29 mouse cellular contexts compared by ENCODE assay signal in genomic region chr1:39292001-39292400, GRCm38 (mm10).
DNase-seq lines count a peak whose midpoint lies in the region; ATAC-seq and TF ChIP-seq lines count a peak whose summit lies in the region.
"Had no signal": no experiment of that assay in that cellular context is flagged by ENCODE, and none has a peak within 500 bp of the region (broad histone marks: within the 10 kb centered on the region; RNA-seq: fewer than 3 reads in every experiment).

No protein-coding gene starts in this region.

- H3K4me1 ChIP-seq in heart, embryonic 11.5 days (ENCODE audit: control insufficient read depth, insufficient read depth, low read length) = peaks cover 7% of the 10 kb centered on the region
- no peaks in the 10 kb centered on the region; the same call in 1 of the 2 replicates for H3K4me1 ChIP-seq in lung, embryonic 16.5 days (replicated peaks; ENCODE audit: control insufficient read depth, insufficient read depth, low read length)
- no peaks in the 10 kb centered on the region for H3K4me1 ChIP-seq in forebrain, postnatal 0 days (ENCODE audit: insufficient read depth)
- H3K4me1 ChIP-seq: embryonic facial prominence, embryonic 12.5 days; embryonic facial prominence, embryonic 15.5 days had no signal

- H3K4me3 ChIP-seq in heart, embryonic 11.5 days (ENCODE audit: low read depth, low read length) = no peak overlapping the region
- no peak overlapping the region for H3K4me3 ChIP-seq in lung, embryonic 16.5 days (ENCODE audit: low read length)
- H3K4me3 ChIP-seq in forebrain, postnatal 0 days (ENCODE audit: low read depth, low read length) = no peak overlapping the region
- H3K4me3 ChIP-seq: embryonic facial prominence, embryonic 12.5 days; embryonic facial prominence, embryonic 15.5 days; heart, embryonic 12.5 days; heart, embryonic 15.5 days had no signal

- H3K27ac ChIP-seq in heart, embryonic 11.5 days (ENCODE audit: low read depth, low read length) = no peak overlapping the region
- no peak overlapping the region for H3K27ac ChIP-seq in lung, embryonic 16.5 days (ENCODE audit: low read length)
- H3K27ac ChIP-seq in forebrain, postnatal 0 days (ENCODE audit: low read depth, low read length) = no peak overlapping the region
- H3K27ac ChIP-seq: embryonic facial prominence, embryonic 12.5 days; embryonic facial prominence, embryonic 15.5 days; heart, embryonic 15.5 days; hindbrain, embryonic 14.5 days; hindbrain, postnatal 0 days had no signal

- H3K9me3 ChIP-seq in heart, embryonic 11.5 days (replicated peaks; ENCODE audit: control insufficient read depth, low read length) = no peaks in the 10 kb centered on the region
- no peaks in the 10 kb centered on the region for H3K9me3 ChIP-seq in lung, embryonic 16.5 days (ENCODE audit: control insufficient read depth, low read length)
- no peaks in the 10 kb centered on the region for H3K9me3 ChIP-seq in forebrain, postnatal 0 days (ENCODE audit: low read length)
- H3K9me3 ChIP-seq: embryonic facial prominence, embryonic 12.5 days; embryonic facial prominence, embryonic 15.5 days; G1E; heart, embryonic 12.5 days; heart, embryonic 15.5 days had no signal

- no peaks in the 10 kb centered on the region for H3K36me3 ChIP-seq in heart, embryonic 11.5 days (ENCODE audit: control insufficient read depth, insufficient read depth, low read length)
- H3K36me3 ChIP-seq in lung, embryonic 16.5 days (ENCODE audit: control insufficient read depth, insufficient read depth, low read length) = no peaks in the 10 kb centered on the region
- no peaks in the 10 kb centered on the region for H3K36me3 ChIP-seq in forebrain, postnatal 0 days (ENCODE audit: insufficient read depth)
- H3K36me3 ChIP-seq: embryonic facial prominence, embryonic 12.5 days; embryonic facial prominence, embryonic 15.5 days; G1E; heart, embryonic 12.5 days; heart, embryonic 15.5 days had no signal

- 0 out of 2 replicates have a peak overlapping the region, but pooled peaks have one; percentile 16 for H3K9ac ChIP-seq in heart, embryonic 11.5 days (ENCODE audit: low read depth, low read length)
- no peak overlapping the region for H3K9ac ChIP-seq in lung, embryonic 16.5 days (ENCODE audit: low read length)
- no peak overlapping the region for H3K9ac ChIP-seq in forebrain, postnatal 0 days
- H3K9ac ChIP-seq: embryonic facial prominence, embryonic 12.5 days; embryonic facial prominence, embryonic 15.5 days; heart, embryonic 12.5 days; heart, embryonic 15.5 days; hindbrain, embryonic 14.5 days had no signal

- 54% methylated on average over 3 of the region's 3 CpGs for WGBS in heart, embryonic 11.5 days (ENCODE audit: insufficient replicate concordance)
- 51% methylated on average over 3 of the region's 3 CpGs for WGBS in lung, embryonic 16.5 days
- 90% methylated on average over 3 of the region's 3 CpGs for WGBS in forebrain, postnatal 0 days

- ATAC-seq in heart, embryonic 11.5 days (replicated peaks; ENCODE audit: insufficient number of reproducible peaks, low FRiP score, low TSS enrichment) = no peak
- peak; percentile 59 for ATAC-seq in lung, embryonic 16.5 days (ENCODE audit: low read depth)
- ATAC-seq in forebrain, postnatal 0 days = no peak
- ATAC-seq: forebrain, embryonic 14.5 days; hindbrain, postnatal 0 days; inflammation-experienced regulatory T-cells, adult 6 months; intestine, embryonic 16.5 days had no signal

- TF ChIP-seq CTCF in forebrain, postnatal 0 days (IDR thresholded peaks at IDR 0.05; ENCODE audit: low read depth) = no peak

- no peak for DNase-seq in heart, adult 9 months (ENCODE audit: low spot score in 2 of 2)
- DNase-seq in lung, postnatal 25 days (ENCODE audit: low spot score) = no peak
- DNase-seq in R1 (ENCODE audit: low read depth, low spot score) = peak; percentile 85
- no peak for DNase-seq in right cerebral cortex, adult 18-20 months
- no peak for DNase-seq in forebrain, postnatal 0 days
- DNase-seq: adrenal gland, adult 2 months; adrenal gland, postnatal 14 days; B cell, adult 2 months; cerebellum, adult 11 months; cerebellum, adult 2 months; cerebellum, adult 9-11 months; cerebellum, postnatal 25 days; gastrocnemius, postnatal 25 days; heart, adult 18-20 months; heart, postnatal 10 days; heart, postnatal 4 days had no signal

- H3K27me3 ChIP-seq in heart, embryonic 11.5 days (ENCODE audit: control insufficient read depth, insufficient read depth, low read length) = no peaks in the 10 kb centered on the region
- H3K27me3 ChIP-seq in lung, embryonic 16.5 days (ENCODE audit: control insufficient read depth, insufficient read depth, low read depth, low read length) = no peaks in the 10 kb centered on the region
- no peaks in the 10 kb centered on the region for H3K27me3 ChIP-seq in forebrain, postnatal 0 days (ENCODE audit: insufficient read depth, low read length)
- H3K27me3 ChIP-seq: CH12.LX; embryonic facial prominence, embryonic 12.5 days; embryonic facial prominence, embryonic 15.5 days; heart, embryonic 12.5 days; heart, embryonic 15.5 days had no signal

- H3K4me2 ChIP-seq in heart, embryonic 11.5 days = no peak overlapping the region
- no peak overlapping the region for H3K4me2 ChIP-seq in lung, embryonic 16.5 days (ENCODE audit: low read depth, low read length)
- H3K4me2 ChIP-seq in forebrain, postnatal 0 days (ENCODE audit: low read depth) = no peak overlapping the region
- H3K4me2 ChIP-seq: embryonic facial prominence, embryonic 12.5 days; embryonic facial prominence, embryonic 15.5 days; heart, embryonic 12.5 days; heart, embryonic 15.5 days; hindbrain, embryonic 14.5 days had no signal
